Mouse (Mus musculus): ENCODE results near the gene Taf3.
A peak's percentile ranks its signal among the peaks of the same experiment; 100 is the strongest.

Gene Taf3

DNA sequence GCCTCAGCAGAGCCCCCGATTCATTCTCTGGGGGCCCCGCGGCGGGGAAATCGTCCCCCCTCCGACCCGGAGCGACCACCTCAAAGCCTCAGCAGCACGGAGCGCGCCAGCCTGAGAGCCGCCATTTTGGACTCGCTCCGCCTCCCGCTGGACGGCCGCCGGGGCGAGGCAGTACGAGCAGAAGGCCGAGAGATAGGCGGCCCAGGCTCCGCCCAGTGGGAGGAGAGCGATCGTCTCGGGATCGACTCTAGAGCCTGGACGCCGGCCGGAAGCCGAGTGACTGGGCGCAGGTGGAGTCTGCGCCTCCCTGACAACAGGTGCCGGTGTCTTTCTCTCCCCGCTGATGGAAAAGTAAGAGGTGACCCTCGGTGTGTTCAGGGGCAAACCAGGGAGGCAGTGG is at the start of gene Taf3:
Gene Taf3, minus strand, starts transcription at position 136 of the 400 bp plus-strand sequence.
- peak; percentile 91 for DNase-seq (ENCODE audit: low spot score)

DNA sequence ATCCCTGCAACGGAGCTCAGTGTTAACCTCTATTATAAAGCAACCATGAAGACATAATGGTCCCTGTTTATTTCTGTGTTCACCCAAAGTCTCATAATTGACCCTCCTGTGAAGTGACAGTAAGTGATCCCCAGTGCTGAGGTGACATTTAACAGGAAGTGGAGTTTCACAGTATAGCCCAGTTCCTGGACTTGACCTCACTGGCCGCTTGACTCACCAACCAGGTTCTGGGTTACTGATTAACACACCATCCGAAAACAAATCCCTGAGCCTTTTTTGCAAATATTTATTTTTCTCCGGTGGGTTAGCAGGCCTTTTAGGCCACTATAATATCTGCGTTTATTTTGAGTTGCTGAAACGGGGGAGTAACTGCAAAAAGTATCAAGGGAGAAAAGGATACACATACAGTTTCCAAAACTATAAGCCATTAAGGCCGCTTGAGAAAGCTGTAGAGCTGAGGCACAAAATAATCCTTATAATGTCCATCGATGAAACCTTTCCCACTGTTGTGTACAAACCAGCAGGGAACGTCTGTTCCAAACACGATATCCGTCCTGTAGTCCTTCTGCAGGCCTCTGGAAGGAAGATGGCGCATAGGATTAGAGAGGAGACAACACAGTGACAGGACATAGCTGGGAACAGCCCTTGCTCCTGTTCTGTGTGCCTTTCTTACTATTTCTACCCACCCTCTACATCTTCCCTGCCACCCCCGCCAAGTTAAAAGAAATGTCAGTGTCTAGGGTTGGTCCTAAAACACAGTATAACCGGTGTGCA is 46.1 kb upstream of the Taf3 start:
- no peak for DNase-seq (ENCODE audit: low spot score)

DNA sequence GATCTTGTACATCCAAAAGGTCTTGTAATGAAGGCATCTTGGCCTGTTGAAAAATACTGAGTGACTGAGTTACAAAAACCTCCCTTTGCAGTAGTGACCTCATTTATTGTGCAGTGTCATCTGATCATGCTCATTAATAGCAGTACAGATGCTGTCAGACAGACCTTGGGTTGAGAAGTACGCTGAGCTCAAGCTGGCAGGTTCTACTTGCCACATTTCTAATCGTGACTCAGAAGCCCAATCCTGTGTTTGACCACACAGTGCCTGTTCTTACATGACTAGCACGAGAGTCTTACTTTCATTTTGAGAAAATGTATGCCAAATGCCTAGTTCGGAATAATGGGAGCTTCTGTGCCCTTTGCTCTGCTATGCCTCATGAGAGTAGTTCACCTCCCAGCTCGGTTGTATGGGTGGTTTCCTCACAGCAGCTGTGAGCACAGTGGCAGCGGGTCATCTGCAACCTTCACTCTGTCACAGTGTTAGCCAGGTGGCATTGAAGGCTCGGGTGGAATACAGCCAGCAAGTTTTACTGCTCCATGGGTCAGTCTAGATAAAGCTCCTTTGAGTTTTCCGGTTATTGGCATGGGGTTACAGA is 39.0 kb upstream of the Taf3 start:
- DNase-seq (ENCODE audit: low spot score), result no peak

DNA sequence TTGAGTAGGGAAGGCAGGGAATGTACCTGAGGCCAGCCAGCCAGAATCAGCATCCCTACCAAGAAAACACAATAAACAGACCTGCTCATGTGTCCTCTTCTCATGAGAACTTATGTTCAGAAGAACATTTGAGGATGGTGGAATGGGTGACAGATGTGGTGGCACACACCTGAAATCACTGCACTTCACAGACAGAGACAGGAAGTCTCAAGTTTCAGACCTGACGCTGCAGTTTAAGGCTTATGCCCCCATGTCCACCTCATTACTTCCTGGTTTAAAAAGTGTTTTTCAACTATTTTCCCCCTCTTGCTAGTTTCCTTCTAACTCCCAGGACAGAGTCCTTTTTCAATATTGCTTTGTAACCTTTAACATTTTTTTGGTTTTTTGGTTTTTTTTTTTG is 34.3 kb upstream of the Taf3 start:
- DNase-seq (ENCODE audit: low spot score), result no peak

DNA sequence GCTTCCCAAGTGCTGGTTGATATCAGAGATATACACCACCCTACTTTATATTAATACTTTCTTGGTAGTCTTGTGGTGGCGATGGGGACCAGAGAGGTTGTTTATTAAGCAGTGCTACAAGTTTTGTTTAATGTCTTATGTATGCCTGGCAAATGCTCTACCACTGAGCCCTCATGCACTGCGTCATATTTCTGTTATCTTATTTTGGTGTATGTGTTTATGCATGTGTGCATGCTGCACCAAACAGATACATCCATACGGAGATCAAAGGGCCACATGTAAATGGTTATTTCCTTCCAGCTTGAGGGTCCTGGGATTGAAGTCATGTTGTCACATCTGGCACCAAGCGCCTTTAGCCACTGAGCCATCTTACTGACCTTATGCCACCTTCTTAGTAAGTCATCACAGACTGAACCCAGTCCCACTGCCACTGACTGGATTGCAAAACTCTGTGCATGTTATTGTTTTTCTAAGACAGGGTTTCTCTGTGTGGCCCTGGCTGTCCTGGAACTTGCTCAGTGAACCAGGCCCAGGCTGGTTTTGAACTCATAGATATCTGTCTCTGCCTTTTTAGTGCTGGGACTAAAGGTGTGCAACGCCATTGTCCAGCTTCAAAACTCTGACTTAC is 33.2 kb upstream of the Taf3 start:
- no peak for DNase-seq (ENCODE audit: low spot score)

DNA sequence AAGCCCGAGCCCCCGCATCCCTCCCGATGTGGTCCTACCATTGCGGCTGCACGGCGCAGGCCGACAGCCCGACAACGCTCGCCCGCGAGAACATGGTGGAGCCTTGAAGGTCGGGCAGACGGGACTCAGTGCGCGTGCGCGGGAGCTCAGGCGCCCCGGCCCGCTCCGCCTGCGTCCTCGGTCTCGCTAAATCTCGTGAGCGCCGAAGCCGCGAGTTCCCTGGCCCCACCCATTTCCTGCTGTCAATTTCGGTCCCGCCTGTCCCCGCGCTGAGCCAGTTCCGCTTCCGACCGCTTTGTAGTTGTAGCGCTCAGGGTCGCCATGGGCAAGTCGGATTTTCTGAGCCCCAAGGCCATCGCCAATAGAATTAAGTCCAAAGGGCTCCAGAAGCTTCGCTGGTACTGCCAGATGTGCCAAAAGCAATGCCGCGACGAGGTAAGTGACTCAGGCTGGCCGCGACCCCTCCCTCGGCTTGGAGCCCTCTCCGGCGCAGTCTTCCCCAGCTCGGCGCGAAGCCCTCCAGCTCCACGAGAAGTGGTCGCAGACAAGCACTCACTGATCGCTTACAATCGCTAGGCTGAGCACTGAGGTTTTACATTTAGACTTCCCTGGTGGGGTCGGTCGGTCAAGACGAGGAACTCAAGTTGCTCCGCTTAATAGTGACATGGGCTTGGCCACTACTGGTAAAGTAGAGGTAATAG is 32.1 kb upstream of the Taf3 start, which contains the start of the genes Atp5c1 and Kin:
Gene Atp5c1, minus strand, starts transcription at position 201 of the 701 bp plus-strand sequence.
Gene Kin, plus strand, starts transcription at position 284 of the 701 bp plus-strand sequence.
- DNase-seq (ENCODE audit: low spot score), result peak; percentile 95

DNA sequence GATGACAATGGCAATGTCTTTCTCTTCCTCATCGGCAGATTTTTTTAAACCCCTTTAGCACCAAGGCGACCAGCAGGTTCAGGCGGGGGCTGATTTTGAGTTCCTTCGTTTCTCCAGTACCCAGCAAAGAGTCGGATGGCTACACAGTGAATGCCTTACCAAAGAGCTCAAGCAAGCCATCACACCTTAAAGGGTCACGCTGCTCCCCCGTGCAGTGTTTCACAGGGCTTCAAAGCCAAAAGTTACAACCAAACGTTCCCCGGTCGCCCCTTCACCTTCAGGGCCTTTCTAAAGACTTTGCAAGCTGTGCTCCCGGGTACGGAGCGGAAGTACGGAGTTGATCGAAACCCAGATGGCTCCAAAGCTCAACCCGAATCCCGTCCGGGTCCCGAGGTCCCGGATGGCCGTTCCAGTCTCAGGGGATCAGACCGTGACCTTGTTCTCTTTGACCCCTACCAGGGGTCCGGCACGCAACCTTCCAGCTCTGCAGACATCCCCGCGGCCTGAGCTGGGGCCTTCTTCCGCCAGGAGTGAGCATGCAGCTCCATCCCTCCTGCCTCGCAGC is 31.4 kb upstream of the Taf3 start:
- peak; percentile 35 for DNase-seq (ENCODE audit: low spot score)

DNA sequence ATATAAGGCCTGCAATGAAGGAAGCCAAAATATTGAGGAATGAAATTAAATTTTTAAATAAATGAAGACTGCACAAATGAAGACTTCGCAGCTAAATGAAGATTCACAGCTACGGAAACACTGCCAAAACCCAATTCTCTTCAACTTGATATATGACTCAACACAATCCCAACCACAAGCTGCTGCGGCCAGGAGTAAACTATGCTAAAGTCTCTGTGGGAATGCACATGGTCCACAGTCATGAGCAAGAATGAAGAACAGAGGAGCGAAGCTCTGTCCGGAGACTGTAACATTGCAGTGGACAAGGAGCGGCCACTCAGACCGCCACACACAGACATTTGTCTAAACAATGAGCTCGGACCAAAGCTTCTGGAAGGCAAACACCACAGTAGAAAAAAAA is 28.3 kb upstream of the Taf3 start:
- DNase-seq (ENCODE audit: low spot score), result no peak

DNA sequence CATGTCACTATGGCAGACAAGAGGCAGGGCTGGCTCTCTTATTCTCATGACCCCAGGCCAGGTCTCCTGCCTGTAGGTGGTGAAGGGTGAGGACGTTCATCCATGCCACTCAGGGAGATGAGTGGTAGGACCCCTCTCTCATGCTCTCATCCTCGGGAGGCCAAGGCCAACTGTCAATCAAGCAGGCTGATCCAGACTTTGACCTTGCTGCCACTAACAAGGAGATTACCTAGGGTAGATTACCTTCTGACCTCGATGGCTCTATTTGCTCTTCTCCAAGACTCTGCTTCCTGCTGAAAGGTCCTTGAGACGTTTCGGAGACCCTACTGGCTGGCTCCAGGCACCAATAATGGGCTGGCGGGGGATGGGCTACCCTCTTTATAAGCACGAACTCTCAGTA is 26.1 kb upstream of the Taf3 start:
- no peak for DNase-seq (ENCODE audit: low spot score)

DNA sequence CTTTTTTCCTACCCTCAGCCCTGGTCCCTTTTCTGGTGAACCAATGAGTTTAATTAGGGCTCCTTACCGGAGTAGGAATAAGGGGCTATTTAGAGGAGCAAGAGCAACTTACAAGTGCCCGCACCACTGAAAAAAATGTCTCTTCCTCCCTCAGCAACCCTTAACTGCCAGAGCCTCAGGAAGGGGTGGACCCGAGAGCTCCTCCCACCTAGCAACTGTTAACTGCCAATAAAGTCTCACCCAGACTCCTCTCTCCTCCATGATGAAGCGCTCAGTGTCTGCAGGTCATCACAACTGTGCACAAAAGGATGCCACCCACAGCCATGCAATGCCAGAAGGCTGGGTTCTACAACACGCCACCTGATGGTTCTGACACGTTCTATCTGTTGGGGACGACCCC is 23.4 kb upstream of the Taf3 start:
- DNase-seq (ENCODE audit: low spot score), result no peak

DNA sequence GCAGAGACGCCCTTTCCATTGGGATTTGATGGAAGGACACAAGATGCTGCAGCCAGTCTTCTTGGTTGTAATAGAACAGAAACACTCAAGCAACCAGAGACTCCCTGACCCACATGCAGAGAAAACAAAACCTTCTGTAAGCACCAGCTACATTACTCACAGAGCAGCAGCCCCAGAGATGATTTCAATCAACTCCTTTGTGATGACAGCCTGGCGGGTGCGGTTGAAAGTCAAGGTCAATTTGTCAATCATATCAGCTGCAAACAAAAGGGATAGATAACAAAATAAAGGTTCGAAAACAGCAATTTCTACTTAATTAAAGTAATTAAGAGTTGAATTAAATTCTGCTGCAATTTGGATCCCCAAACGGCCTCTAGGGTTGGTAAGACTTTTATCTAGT is 10.4 kb upstream of the Taf3 start:
- no peak for DNase-seq (ENCODE audit: low spot score)

DNA sequence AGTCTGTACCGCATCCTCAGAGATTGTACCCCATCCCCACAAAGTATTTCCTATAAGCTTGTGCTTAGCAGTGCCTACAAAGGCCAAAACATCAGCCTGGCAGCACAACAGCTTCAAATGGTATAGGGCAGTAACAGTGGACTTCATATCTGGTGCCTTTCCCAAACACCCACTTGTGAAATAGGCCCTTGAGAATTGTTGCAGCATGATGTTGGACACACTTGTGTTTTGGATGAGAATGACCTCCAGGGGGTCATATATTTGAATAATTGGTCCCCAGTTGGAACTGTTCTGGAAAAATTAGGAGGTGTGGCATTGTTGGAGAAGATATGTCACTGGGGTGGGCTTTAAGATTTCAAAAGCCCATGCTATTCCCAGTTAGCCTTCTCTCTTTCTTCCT is 3.6 kb upstream of the Taf3 start:
- DNase-seq (ENCODE audit: low spot score), result no peak

DNA sequence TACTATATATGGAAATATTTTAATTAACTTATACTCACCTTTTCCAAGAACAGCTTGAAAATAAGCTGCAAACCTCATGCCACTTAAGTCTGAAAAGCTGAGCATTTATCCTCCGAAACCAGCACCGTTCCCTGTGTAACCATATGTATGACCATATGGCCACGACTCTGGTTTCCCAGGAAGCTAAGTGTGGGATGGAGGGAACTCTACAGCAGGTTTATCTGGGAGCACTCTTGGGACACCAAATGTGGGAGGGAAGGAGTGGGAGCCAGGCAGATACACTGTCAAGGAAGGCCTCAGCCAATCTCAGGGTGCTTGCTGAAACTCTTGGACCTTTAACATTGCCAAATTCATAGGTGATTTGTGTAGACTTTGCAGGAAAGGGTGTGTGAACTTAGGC is 2.5 kb upstream of the Taf3 start:
- no peak for DNase-seq (ENCODE audit: low spot score)

DNA sequence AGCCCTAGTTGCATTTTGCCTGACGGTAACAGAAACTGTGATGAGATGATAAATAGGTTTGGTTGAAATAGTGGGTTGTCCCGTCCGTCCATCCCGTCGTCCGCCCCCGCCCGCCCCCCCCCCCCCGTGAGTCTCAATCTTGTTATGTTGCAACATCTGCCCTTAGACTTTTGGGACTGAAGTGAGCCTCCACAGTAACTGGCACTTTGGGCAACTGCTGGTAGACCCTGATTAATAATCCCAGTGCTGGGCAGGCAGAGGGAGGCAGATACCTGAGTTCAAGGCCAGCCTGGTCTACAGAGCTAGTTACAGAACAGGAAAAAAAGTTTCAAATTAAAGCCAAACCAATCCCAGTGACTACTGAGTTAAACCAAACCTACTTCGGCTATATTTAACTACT is 1.1 kb upstream of the Taf3 start:
- no peak for DNase-seq (ENCODE audit: low spot score)

DNA sequence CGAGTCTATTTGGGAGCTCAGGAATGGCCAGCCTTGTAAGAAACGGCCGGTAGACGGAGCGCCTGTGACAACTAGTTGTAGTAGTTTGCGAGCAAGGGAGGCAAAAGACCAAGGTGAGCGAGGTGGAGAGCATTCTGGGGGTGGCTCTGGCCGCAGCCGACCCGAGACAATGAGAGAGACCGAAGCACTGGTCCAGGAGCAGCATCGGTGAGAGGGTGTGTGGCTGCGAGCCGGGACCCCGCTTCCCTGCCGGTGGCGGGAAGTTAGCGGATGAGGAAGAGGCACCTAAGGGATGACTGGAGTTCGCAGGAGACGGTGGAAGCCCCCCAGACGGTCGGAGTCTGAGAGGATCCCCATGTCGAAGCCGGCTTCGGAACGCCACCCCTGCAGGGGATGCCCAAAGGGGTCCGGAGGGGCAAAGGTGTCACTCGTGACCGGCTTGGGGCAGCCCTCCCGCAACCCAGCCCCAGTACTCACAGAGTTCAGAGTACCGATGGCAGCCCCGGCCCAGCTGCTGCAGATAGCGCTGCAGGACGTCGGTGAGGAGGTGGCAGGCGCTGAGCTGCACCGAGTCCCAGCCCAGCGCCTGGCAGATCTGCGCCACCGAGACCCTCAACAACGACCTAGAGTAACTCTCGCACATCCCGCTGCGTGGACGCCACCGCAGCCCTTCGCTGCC is 499 bp downstream of the Taf3 start:
- DNase-seq (ENCODE audit: low spot score), result peak; percentile 44

DNA sequence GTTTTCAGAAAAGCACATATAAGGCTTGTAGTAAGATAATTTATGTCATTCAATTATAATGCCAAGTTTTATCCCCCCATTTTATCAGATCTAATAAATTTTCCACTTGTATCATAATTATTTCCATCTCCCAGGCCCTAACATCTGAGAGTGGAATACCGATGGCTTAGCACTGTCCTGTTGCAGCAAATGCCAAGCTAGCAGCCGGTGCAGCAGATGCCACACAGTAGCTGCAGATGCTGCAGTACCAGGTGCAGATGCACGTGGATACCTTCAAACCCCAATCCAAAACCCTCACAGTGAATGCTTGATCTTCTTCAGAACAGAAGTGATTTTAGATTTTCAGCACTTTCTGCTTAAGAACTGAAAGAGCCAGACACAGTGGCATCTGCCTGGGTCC is 13.4 kb downstream of the Taf3 start:
- DNase-seq (ENCODE audit: low spot score), result no peak

DNA sequence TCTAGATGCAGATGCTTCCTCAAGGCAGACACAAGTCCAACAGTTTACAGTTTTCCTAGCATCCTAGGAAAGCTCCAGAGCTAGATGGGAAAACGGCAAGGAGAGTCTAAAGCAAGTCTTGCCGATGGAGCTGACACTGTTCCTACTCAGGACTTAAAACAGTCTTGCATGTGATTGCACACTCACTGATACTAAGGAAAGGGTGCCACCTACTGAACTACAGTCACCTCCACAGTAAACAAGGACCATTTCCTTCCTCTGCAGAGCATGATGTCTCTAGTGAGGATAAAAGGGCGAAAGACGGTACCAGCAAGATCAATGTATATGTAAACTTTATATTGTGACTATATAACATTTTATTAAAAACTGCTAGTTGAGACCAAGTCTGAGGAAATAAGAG is 14.7 kb downstream of the Taf3 start:
- DNase-seq (ENCODE audit: low spot score), result no peak

DNA sequence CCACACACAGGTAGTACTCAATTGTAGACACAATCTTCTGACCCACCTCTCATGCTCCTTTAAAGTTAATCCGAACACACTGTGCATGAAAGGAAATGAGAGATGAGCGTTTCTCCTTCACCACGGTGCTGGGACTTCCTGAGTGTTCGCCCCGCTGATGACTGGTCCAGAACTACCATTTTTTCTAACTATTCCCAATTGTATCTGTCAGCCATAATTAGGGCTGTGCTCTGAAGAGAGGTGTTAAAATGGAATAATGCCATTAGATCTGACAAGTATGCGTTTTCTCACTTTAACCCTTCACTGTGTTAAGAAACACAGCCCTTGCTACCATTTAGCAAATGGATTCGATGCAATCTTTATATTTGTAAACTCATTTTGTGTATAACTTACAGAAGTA is 18.6 kb downstream of the Taf3 start:
- no peak for DNase-seq (ENCODE audit: low spot score)

DNA sequence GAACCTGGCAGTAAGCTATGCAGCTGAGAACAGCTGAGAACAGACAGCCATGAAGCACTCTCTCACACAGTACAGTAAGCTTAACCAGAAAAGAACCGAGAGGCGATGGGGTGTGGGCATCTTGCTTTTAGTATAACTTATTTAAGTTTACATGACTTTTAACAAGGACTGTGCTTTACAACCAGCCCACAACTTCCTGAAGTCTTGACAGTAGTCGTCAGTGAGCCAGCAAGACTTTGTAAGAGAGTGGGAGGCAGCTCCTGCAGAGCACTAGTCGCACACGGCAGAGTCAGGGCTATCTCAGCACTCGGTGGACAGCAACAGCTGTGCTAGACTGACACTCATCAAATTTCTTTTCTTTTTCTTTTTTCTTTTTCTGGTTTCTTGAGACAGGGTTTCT is 24.1 kb downstream of the Taf3 start:
- no peak for DNase-seq (ENCODE audit: low spot score)

DNA sequence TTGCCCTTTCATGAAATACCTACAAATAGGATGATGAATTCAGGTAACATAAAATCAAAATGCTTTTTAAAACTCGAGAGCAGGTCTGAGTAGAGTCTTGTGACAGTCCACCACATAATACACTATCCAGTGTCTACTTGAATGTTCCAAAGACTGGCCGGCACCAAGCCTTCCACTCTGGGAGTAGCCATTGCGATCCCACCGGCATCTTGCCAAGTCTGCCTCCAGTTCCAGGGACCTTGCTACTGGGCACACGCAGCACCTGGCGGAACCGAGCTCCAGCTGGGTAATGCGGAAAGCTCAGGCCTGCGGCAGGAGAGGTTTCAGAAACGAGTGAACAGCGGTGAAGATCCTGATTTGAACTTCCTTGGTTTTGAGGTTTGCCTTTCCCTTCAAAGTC is 27.1 kb downstream of the Taf3 start:
- no peak for DNase-seq (ENCODE audit: low spot score)

DNA sequence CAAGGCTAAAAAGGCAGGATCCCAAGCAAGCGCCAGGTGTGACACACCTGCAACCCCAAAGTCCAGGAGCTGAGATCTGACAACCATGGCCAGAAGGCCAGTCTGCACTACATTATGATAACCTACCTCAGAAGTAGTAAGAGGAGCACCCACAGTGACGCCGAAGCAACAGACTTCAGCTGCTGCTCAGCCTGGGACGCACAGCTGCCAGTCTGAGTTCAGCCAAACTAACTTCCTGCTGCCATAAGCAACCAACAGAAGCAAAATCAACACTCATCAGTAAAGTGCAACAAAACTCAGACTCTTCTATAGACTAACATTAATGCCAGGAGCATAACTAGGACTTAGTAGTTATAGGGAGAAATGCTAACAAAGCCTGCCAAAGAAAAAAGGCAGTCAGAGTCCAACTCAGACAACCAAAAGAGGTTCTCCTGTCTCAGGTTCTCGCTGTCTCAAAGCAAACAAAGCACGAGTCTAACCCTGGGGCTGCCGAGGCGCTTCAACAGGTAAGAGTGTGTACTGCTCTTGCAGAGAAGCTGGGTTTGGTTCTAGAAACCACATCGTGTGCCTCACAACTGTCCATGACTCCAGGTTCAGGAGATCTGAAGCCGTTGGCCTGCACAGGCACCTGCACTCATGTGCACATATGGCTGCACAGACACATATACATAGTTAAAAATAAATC is 33.3 kb downstream of the Taf3 start:
- DNase-seq (ENCODE audit: low spot score), result no peak
